In the genomic region with DNA sequence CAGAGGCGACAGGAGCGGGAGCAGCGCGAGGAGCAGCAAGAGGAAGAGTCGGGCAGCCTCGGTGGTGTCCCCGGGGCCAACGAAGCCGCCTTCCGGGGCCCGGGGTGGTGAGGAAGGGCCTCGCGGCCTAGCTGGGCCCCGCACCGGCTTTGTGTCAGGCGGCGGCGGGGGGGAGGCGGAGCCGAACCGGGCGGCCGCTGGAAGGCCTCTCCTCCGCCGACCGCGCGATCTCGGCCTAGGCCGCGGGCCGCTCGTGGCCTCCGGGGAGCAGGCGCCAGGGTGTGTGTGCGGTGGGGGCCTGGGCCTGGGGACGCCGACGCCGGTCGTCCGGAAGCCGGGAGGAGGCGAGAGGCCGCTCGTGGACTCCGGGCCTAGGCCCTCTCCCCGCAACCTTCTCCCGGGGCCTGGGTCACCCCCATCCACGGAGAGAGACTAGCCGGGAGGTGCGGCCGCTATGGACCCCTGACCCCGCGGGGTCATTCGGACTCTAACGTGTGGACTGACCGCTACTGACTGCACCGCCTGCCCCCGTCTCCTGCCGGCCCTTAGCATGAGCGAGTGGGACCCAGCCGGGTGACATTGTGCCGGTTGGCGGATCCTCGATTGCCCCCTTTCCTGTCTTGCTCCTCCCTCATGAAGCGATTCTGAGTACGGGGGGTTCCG, we compare ENCODE assay signal across 8 mouse cellular contexts. TPM values are rescaled to one million over a fixed set of nuclear protein-coding genes. Genes with fewer than 3 reads are reported as not detected.
DNase-seq lines count a peak whose midpoint lies in the region; ATAC-seq and TF ChIP-seq lines count a peak whose summit lies in the region.

No protein-coding gene starts in this region.

- WGBS in lung, embryonic 14.5 days: under 1% methylated on average over 69 of the region's 69 CpGs
- under 1% methylated on average over 64 of the region's 69 CpGs for WGBS in thymus, adult 2 months

- peaks cover 27% of the 10 kb centered on the region for H3K36me3 ChIP-seq in lung, embryonic 14.5 days (ENCODE audit: insufficient read depth)
- peaks cover 4% of the 10 kb centered on the region; the same call in 1 of the 2 replicates for H3K36me3 ChIP-seq in thymus, adult 2 months (ENCODE audit: control insufficient read depth, insufficient read depth, low read length)

- H3K27me3 ChIP-seq in lung, embryonic 14.5 days (ENCODE audit: insufficient read depth, low read length): no peaks in the 10 kb centered on the region
- no peaks in the 10 kb centered on the region for H3K27me3 ChIP-seq in thymus, adult 2 months (ENCODE audit: control insufficient read depth, insufficient read depth, low read length)

- H3K4me2 ChIP-seq in lung, embryonic 14.5 days: peak overlapping the region; percentile 93

- peak overlapping the region; percentile 93 for H3K27ac ChIP-seq in lung, embryonic 14.5 days (ENCODE audit: low read depth)
- H3K27ac ChIP-seq in thymus, adult 2 months (ENCODE audit: control insufficient read depth, insufficient read depth, low read length): peak overlapping the region; percentile 13; the same call in 1 of the 2 replicates

- H3K4me1 ChIP-seq in lung, embryonic 14.5 days (ENCODE audit: insufficient read depth): peaks cover 12% of the 10 kb centered on the region; the same call in 1 of the 2 replicates
- H3K4me1 ChIP-seq in thymus, adult 2 months (replicated peaks; ENCODE audit: control insufficient read depth, insufficient read depth, low read length): peaks cover 9% of the 10 kb centered on the region; the same call in 1 of the 2 replicates

- no peaks in the 10 kb centered on the region for H3K9me3 ChIP-seq in lung, embryonic 14.5 days (ENCODE audit: low read depth, low read length)

- H3K9ac ChIP-seq in lung, embryonic 14.5 days: peak overlapping the region; percentile 100

- DNase-seq in MN1 (ENCODE audit: low spot score): peak; percentile 62
- peak; percentile 57 for DNase-seq in cerebellum, adult 8-10 months
- peak; percentile 23 to 34 for DNase-seq in layer of hippocampus, adult 8-10 months (ENCODE audit: low spot score in 2 of 2)
- peak; percentile 55 for DNase-seq in lung, embryonic 14.5 days
- peak; percentile 58 for DNase-seq in thymus, adult 2 months

- peak; percentile 28 for ATAC-seq in frontal cortex, adult (ENCODE audit: low TSS enrichment)
- ATAC-seq in hematopoietic stem cell, adult 5-6 weeks (replicated peaks in 1 of 2; ENCODE audit: insufficient read depth in 1 of 2, low FRiP score in 2 of 2, low TSS enrichment in 1 of 2, low read depth in 1 of 2, poor library complexity in 2 of 2, severe bottlenecking in 2 of 2): peak; percentile 13 to 25; a peak in 2 of 4 replicates
- peak; percentile 67 for ATAC-seq in lung, embryonic 14.5 days (ENCODE audit: insufficient read depth)
- ATAC-seq in neutrophil, adult 5-6 weeks (ENCODE audit: extremely low read depth, insufficient number of reproducible peaks, low FRiP score, poor library complexity, severe bottlenecking): peak; percentile 7; the same call in 1 of the 2 replicates

- TF ChIP-seq CTCF in lung, embryonic 14.5 days (IDR thresholded peaks at IDR 0.05; ENCODE audit: low read depth): no peak
- TF ChIP-seq CTCF in thymus, adult 2 months (IDR thresholded peaks at IDR 0.05; ENCODE audit: borderline replicate concordance, control insufficient read depth, extremely low read depth, insufficient read depth, low read length, poor library complexity): no peak

- H3K4me3 ChIP-seq in lung, embryonic 14.5 days (ENCODE audit: low read depth, low read length): peak overlapping the region; percentile 99
- peak overlapping the region; percentile 74 for H3K4me3 ChIP-seq in thymus, adult 2 months (ENCODE audit: control insufficient read depth, insufficient read depth, low read length)

- TF ChIP-seq POLR2A in thymus, adult 2 months (IDR thresholded peaks at IDR 0.05; ENCODE audit: control insufficient read depth, extremely low read depth, insufficient read depth, low read length, poor library complexity): no peak

RNA-seq across cellular contexts. Expression of gene Rbbp6, which starts 4.8 kb away (rescaled TPM):
- 96.3 and 97.9 TPM in 2 replicates for total RNA-seq in hematopoietic stem cell, adult 5-6 weeks (2017)
- total RNA-seq in layer of hippocampus, adult 8-10 months (2022): 10 to 100 TPM; 63.1 to 71.0 (median 67.6) TPM
- polyA plus RNA-seq in lung, embryonic 14.5 days (2014; fragmentation: Nextera tagmentation; extraction: Ambion mirVana): 33.2 and 34.0 TPM in 2 replicates
- total RNA-seq in neutrophil, adult 5-6 weeks (2017): 133 and 137 TPM in 2 replicates
- polyA plus RNA-seq in thymus, adult 2 months (2012; rRNA removed): 26.9 and 27.9 TPM in 2 replicates

Comparison
In these comparisons a context has a peak if more than half of its experiments do, and no peak if none do; other contexts are left out.
1. Peak in every context shown above with its lines: DNase-seq, ATAC-seq, H3K4me3 ChIP-seq and H3K27ac ChIP-seq.
2. ATAC-seq: peak in every context shown above with its lines; median percentile 67 in lung, embryonic 14.5 days; 28 in frontal cortex, adult; 19 in hematopoietic stem cell, adult 5-6 weeks; 7 in neutrophil, adult 5-6 weeks.